Mouse (Mus musculus): ENCODE data around the gene Hdac10. TPM values are rescaled to one million over a fixed set of nuclear protein-coding genes. Genes with fewer than 3 reads are reported as not detected.

Hdac10 gene
- polyA plus RNA-seq, 1 experiment from 2014 or later = 18.8 TPM

DNA sequence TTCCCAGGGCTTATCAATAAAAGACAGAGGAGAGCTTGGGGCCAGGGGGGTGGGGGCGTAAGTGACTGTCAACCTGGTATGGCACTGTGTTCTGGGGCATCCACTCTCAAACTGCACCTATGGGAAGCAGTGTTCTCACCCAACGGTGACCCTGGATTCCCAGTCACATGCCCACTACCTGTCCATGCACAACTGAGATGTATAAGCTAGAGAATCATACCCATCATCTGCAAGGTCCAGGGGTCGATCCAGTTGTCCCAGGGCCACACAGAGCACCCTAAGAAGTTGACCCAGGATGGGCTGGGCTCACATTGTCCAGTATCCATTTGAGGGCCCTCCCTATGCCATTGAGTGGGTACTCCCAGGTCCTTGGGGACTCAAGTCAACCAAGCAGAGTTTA is 4.2 kb downstream of the Hdac10 start:
- no peak for DNase-seq
- TF ChIP-seq CTCF (IDR thresholded peaks at IDR 0.05; ENCODE audit: low read depth) = no peak
- Histone ChIP-seq H3K4me1 (ENCODE audit: insufficient read depth) (peaks cover 11% of the 10 kb centered on the region; the same call in 1 of the 2 replicates), H3K4me2 (no peak overlapping the region; the same call in 1 of the 2 replicates), H3K27ac (ENCODE audit: low read depth) (no peak overlapping the region), H3K36me3 (ENCODE audit: insufficient read depth) (peaks cover 17% of the 10 kb centered on the region; the same call in 1 of the 2 replicates), H3K4me3 (ENCODE audit: low read depth, low read length) (no peak overlapping the region), H3K9ac (no peak overlapping the region), H3K9me3 (ENCODE audit: low read depth, low read length) (no peaks in the 10 kb centered on the region), H3K27me3 (ENCODE audit: insufficient read depth, low read length) (no peaks in the 10 kb centered on the region)
- 83% methylated on average over 3 of the region's 3 CpGs for WGBS
- ATAC-seq (ENCODE audit: insufficient read depth) = no peak

DNA sequence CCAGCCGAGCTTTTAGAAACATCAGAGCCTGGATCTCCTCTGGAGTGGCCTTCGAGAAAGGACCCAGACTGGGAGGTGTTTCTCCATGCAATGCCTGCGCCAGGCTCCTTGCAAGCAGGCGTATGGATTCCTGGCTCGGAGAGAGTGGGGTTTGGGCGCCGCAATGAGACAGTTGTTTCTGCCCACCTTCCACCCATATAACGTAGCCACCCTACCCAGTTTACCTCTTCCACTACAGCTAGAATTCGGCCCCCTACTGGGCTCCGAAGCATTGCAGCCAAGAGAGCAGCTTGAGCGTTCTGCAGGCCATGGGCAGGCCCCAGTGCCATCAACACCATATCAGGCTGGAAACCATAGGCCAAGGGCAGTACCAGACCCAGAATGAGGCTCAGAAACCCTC is 4.9 kb downstream of the Hdac10 start:
- ATAC-seq (ENCODE audit: insufficient read depth) (peak; percentile 23; the same call in 1 of the 2 replicates), DNase-seq (peak; percentile 58)
- Histone ChIP-seq H3K27me3 (ENCODE audit: insufficient read depth, low read length) (no peaks in the 10 kb centered on the region), H3K36me3 (ENCODE audit: insufficient read depth) (peaks cover 22% of the 10 kb centered on the region), H3K27ac (ENCODE audit: low read depth) (peak overlapping the region; percentile 63), H3K9ac (peak overlapping the region; percentile 72), H3K4me2 (peak overlapping the region; percentile 82), H3K9me3 (ENCODE audit: low read depth, low read length) (no peaks in the 10 kb centered on the region), H3K4me3 (ENCODE audit: low read depth, low read length) (peak overlapping the region; percentile 85), H3K4me1 (ENCODE audit: insufficient read depth) (peaks cover 11% of the 10 kb centered on the region; the same call in 1 of the 2 replicates)
- TF ChIP-seq CTCF (IDR thresholded peaks at IDR 0.05; ENCODE audit: low read depth) = peak; percentile 53
- 28% methylated on average over 11 of the region's 11 CpGs for WGBS

DNA sequence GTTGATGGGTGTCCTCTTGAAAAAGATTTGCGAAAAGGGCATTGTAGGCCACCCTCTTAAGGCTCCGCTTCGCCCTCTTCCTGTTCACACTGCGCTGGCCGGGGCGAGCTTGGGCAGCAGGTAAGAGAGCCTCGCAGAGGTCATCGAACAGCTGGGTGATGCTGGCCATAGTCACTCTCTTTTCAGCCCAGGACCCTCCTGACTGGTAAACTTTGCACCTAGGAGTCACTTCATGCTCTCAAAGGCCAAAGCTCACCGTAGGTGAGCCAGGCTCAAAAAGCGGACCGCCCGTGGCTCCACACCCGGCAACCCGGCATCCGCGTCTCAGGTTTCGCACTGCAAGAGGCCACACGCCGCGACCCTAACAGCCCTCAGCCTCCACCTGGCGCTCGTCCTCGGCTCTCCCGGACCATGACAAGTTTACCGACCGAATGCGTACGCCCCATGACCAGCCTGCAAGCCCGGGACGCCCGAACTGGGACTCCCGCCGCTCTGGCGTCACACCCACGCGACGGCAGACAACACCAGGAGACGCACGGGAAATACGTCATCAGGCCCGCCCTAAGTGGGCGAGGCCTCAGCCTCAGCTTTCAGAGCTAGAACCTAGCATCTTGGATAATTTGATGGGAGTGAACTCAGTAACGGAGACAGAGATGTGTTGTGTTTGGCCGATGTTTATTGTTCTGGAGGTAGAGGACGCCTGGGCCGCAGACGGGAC is 5.7 kb downstream of the Hdac10 start, which contains the start of gene Tubgcp6:
Gene Tubgcp6, minus strand, starts transcription at position 464 of the 718 bp plus-strand sequence.
- H3K36me3 ChIP-seq (ENCODE audit: insufficient read depth) = peaks cover 30% of the 10 kb centered on the region
- H3K9ac ChIP-seq = peak within 1 kb of the TSS; percentile 72
- WGBS = under 1% methylated on average over 47 of the region's 47 CpGs
- DNase-seq (peak; percentile 99), ATAC-seq (ENCODE audit: insufficient read depth) (peak; percentile 87)
- peaks cover 11% of the 10 kb centered on the region; the same call in 1 of the 2 replicates for H3K4me1 ChIP-seq (ENCODE audit: insufficient read depth)
- peak within 1 kb of the TSS; percentile 85 for H3K4me3 ChIP-seq (ENCODE audit: low read depth, low read length)
- no peak for TF ChIP-seq CTCF (IDR thresholded peaks at IDR 0.05; ENCODE audit: low read depth)
- H3K27ac ChIP-seq (ENCODE audit: low read depth) = peak within 1 kb of the TSS; percentile 63
- H3K4me2 ChIP-seq = peak within 1 kb of the TSS; percentile 82
- no peaks in the 10 kb centered on the region for H3K9me3 ChIP-seq (ENCODE audit: low read depth, low read length)
- no peaks in the 10 kb centered on the region for H3K27me3 ChIP-seq (ENCODE audit: insufficient read depth, low read length)

DNA sequence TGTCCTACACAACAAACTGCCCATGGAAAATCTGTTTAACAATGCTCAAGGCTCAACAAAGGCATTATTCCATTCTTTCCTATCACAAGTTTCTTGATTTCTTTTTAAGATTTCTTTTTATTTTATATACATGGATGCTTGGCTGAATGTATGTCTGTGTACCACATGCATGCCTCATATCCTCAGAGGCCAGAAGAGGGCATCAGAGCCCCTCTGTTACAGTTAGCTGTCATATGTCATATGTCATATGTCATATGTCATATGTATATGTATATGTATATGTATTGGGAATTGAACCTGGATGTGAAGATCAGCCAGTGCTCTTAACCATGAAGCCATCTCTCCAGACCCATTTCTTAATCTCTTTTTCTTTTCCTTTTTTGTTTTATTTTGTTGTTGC is 10.5 kb downstream of the Hdac10 start:
- Histone ChIP-seq H3K4me3 (ENCODE audit: low read depth, low read length) (no peak overlapping the region), H3K36me3 (ENCODE audit: insufficient read depth) (peaks cover 59% of the 10 kb centered on the region), H3K9ac (no peak overlapping the region), H3K4me2 (no peak overlapping the region), H3K27me3 (ENCODE audit: insufficient read depth, low read length) (no peaks in the 10 kb centered on the region), H3K27ac (ENCODE audit: low read depth) (no peak overlapping the region), H3K4me1 (ENCODE audit: insufficient read depth) (peaks cover 8% of the 10 kb centered on the region; the same call in 1 of the 2 replicates), H3K9me3 (ENCODE audit: low read depth, low read length) (no peaks in the 10 kb centered on the region)
- no peak for ATAC-seq (ENCODE audit: insufficient read depth)
- TF ChIP-seq CTCF (IDR thresholded peaks at IDR 0.05; ENCODE audit: low read depth) = peak; percentile 23; the same call in 1 of the 2 replicates
- peak; percentile 37 for DNase-seq

DNA sequence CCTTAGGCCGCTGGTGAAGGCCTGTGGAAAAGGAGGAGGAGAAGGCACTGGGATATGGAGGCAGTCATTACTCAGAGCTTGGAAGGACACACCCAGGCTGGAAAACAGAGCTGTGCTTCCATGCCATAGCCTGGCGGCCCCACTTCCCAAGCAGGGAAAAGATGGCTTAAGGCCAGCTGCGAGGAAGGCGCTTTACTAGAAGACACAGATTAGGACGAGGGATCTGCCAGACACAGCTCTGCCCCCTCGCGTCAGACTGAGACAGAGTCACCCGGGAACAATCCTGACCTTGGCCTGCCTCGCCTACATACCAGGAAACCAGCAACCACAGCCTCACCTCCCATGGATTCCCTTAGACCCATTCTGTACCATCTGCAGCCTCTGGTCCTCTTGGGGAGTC is 18.4 kb downstream of the Hdac10 start:
- H3K4me2 ChIP-seq = no peak overlapping the region
- 76% methylated on average over 9 of the region's 9 CpGs for WGBS
- no peak overlapping the region for H3K9ac ChIP-seq
- peaks cover 95% of the 10 kb centered on the region for H3K36me3 ChIP-seq (ENCODE audit: insufficient read depth)
- DNase-seq = no peak
- no peaks in the 10 kb centered on the region for H3K4me1 ChIP-seq (ENCODE audit: insufficient read depth)
- H3K27ac ChIP-seq (ENCODE audit: low read depth) = no peak overlapping the region
- H3K9me3 ChIP-seq (ENCODE audit: low read depth, low read length) = no peaks in the 10 kb centered on the region
- no peak overlapping the region for H3K4me3 ChIP-seq (ENCODE audit: low read depth, low read length)
- TF ChIP-seq CTCF (IDR thresholded peaks at IDR 0.05; ENCODE audit: low read depth) = no peak
- no peaks in the 10 kb centered on the region for H3K27me3 ChIP-seq (ENCODE audit: insufficient read depth, low read length)
- no peak for ATAC-seq (ENCODE audit: insufficient read depth)

GRCm38 (mm10) chr15:89106976-89107375 is 21.5 kb downstream of the Hdac10 start:
- no peak for TF ChIP-seq CTCF (IDR thresholded peaks at IDR 0.05; ENCODE audit: low read depth)
- WGBS = 91% methylated on average over 1 of the region's 1 CpGs
- ATAC-seq (ENCODE audit: insufficient read depth) (no peak), DNase-seq (no peak)
- no peaks in the 10 kb centered on the region for H3K9me3 ChIP-seq (ENCODE audit: low read depth, low read length)
- H3K36me3 ChIP-seq (ENCODE audit: insufficient read depth) = peaks cover 99% of the 10 kb centered on the region
- no peaks in the 10 kb centered on the region for H3K4me1 ChIP-seq (ENCODE audit: insufficient read depth)
- H3K4me3 ChIP-seq (ENCODE audit: low read depth, low read length) = no peak overlapping the region
- H3K4me2 ChIP-seq = no peak overlapping the region
- no peak overlapping the region for H3K9ac ChIP-seq
- no peaks in the 10 kb centered on the region for H3K27me3 ChIP-seq (ENCODE audit: insufficient read depth, low read length)
- H3K27ac ChIP-seq (ENCODE audit: low read depth) = no peak overlapping the region

DNA sequence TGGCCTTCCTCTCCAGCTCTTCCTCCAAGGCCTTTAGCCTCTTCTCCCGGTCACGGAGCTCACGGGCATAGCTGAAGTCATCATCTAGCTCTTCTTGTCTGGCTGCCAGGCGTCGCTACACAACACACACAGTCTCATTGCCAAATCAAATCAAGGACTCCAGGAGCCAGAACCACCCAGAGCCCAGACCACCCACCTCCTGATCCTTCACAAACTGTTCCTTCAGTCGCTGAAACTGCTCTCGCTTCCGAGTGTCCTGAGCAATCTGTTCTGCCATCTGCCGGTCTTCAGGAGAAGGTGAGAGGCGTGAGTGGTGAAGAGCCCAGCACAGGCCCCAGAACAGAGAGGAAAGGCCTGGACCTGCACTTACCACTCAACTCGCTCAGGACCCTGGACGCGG is 22.4 kb downstream of the Hdac10 start:
- Histone ChIP-seq H3K4me1 (ENCODE audit: insufficient read depth) (no peaks in the 10 kb centered on the region), H3K9me3 (ENCODE audit: low read depth, low read length) (no peaks in the 10 kb centered on the region), H3K4me2 (no peak overlapping the region), H3K27ac (ENCODE audit: low read depth) (no peak overlapping the region), H3K9ac (no peak overlapping the region), H3K4me3 (ENCODE audit: low read depth, low read length) (no peak overlapping the region), H3K36me3 (ENCODE audit: insufficient read depth) (peaks cover 99% of the 10 kb centered on the region), H3K27me3 (ENCODE audit: insufficient read depth, low read length) (no peaks in the 10 kb centered on the region)
- DNase-seq (no peak), ATAC-seq (ENCODE audit: insufficient read depth) (no peak)
- WGBS = 84% methylated on average over 13 of the region's 13 CpGs
- TF ChIP-seq CTCF (IDR thresholded peaks at IDR 0.05; ENCODE audit: low read depth) = no peak

Measured in lung, embryonic 14.5 days (tissue).